Mouse (Mus musculus): ENCODE measurements around the gene Gabpb2. TPM values are rescaled to one million over a fixed set of nuclear protein-coding genes. Genes with fewer than 3 reads are reported as not detected.
A peak's percentile ranks its signal among the peaks of the same experiment; 100 is the strongest.

Gene Gabpb2
- polyA plus RNA-seq, 1 experiment from 2014 or later: 3.1 TPM

DNA sequence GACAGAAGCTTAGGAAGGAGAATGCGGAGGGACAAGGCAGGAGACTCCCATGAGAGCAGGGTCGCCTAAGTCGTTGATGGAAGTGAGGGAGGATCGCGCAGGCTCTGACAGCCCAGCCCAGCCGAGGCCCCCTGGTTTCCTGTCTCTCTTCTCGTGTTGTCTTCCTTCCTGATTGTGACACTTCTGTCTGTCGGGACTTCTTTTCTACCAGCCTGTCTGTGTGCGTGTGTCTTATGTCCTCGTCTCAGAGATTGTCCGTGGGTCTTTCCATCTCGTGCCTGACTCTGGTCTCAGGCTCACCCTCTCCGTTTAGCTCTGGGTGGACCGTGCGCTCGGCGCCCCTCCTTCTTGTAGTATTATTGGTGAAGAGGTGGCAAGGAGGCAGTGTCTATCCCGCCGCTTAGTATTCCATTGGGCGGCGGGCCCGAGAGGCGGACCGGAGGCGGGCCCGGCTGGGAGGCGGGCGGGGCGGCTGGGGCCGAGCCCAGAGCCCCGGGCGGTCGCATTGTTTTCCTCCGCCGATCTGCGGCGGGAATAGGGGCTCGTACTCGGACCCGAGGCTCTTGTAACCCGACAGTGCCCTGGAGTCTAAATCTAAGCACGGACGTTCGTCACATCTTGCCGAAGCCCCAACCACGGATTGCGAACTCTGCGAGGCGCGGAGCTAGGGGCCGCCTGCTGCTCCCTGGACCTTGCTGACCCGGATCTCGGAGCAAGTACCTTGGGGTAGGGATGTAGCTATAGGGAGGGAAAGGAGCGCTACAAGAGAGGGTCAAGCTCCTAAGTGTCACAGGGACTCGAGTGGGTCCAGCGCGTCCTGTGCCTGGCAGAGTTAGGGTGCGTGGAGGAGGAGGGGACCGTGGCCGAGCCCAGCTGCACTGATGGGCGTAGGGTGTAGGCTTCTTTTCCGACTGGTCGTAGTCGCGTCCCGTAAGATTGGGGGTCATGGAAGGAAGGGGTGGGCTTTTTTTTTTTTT lies 57.4 kb downstream of the Gabpb2 start, which contains the start of gene Sema6c:
Sema6c (plus strand) TSS at position 471 of the 977 bp plus-strand sequence.
- Histone ChIP-seq H3K27me3 (replicated peaks; ENCODE audit: control insufficient read depth, insufficient read depth, low read length) (peaks cover 8% of the 10 kb centered on the region; the same call in 1 of the 2 replicates), H3K4me1 (replicated peaks; ENCODE audit: control insufficient read depth, insufficient read depth, low read length) (peaks cover 5% of the 10 kb centered on the region; the same call in 1 of the 2 replicates), H3K9ac (ENCODE audit: low read depth, low read length) (peak within 1 kb of the TSS; percentile 40; the same call in 1 of the 2 replicates), H3K27ac (ENCODE audit: low read depth, low read length) (no peak within 1 kb of the TSS), H3K36me3 (ENCODE audit: control insufficient read depth, insufficient read depth) (no peaks in the 10 kb centered on the region), H3K9me3 (ENCODE audit: control insufficient read depth) (no peaks in the 10 kb centered on the region), H3K4me2 (replicated peaks; ENCODE audit: low read depth) (peak within 1 kb of the TSS; percentile 97), H3K4me3 (ENCODE audit: low read depth, low read length) (peak within 1 kb of the TSS; percentile 69)
- under 1% methylated on average over 66 of the region's 66 CpGs for WGBS
- ATAC-seq: peak; percentile 93
- no peak for TF ChIP-seq CTCF (IDR thresholded peaks at IDR 0.05; ENCODE audit: low read depth)

DNA sequence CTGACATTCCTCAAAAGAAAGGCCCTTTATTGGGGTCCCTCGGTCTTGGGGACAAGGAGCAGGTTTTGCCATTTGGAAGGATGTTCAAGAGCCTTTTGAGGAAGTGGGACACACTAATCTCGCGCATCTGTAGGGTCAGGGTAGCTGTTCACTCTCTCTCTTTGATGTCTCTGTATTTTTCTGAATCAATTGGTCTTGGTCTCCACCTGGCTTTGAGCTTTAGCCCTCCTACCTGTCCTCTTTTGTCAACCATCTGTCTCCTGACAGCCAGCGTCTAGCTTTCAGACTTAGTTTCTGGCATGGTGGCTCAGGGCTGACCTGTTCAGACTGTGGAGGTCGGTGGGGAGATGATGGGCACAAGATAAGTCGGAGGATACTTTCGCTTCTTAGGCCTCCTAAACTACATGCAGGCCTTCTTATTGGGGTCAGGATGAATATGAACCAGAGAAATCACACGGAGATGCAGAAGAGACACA lies 58.2 kb downstream of the Gabpb2 start:
- TF ChIP-seq CTCF (IDR thresholded peaks at IDR 0.05; ENCODE audit: low read depth): no peak
- 21% methylated on average over 8 of the region's 8 CpGs for WGBS
- ATAC-seq: no peak

DNA sequence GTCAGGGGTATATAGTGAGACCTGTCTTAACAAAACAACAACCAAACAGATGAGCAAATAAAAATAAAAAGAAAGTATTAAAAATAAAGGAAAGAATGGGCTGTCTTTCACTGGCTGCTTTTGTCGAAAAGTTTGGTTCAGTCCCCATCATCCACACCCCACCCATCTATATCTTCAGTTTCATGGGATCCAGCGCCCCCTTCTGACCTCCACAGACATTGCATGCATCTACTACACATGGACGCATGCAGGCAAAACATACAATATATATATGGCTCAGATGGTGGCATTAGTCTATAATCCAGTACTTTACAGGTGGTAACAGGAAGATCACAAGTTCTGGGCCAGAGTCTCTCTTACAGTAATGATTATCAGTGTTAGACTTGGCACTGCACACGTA lies 63.8 kb downstream of the Gabpb2 start:
- H3K9ac ChIP-seq (ENCODE audit: low read depth, low read length): no peak overlapping the region
- no peaks in the 10 kb centered on the region for H3K36me3 ChIP-seq (ENCODE audit: control insufficient read depth, insufficient read depth)
- no peaks in the 10 kb centered on the region for H3K27me3 ChIP-seq (replicated peaks; ENCODE audit: control insufficient read depth, insufficient read depth, low read length)
- no peaks in the 10 kb centered on the region for H3K9me3 ChIP-seq (ENCODE audit: control insufficient read depth)
- H3K4me3 ChIP-seq (ENCODE audit: low read depth, low read length): no peak overlapping the region
- H3K4me1 ChIP-seq (replicated peaks; ENCODE audit: control insufficient read depth, insufficient read depth, low read length): no peaks in the 10 kb centered on the region
- TF ChIP-seq CTCF (IDR thresholded peaks at IDR 0.05; ENCODE audit: low read depth): peak; percentile 69
- no peak overlapping the region for H3K27ac ChIP-seq (ENCODE audit: low read depth, low read length)
- H3K4me2 ChIP-seq (replicated peaks; ENCODE audit: low read depth): no peak overlapping the region
- WGBS: 57% methylated on average over 4 of the region's 4 CpGs
- ATAC-seq: no peak

More for the DNA sequence above, 58.2 kb downstream of the Gabpb2 start:
- H3K27ac ChIP-seq (ENCODE audit: low read depth, low read length): no peak overlapping the region
- H3K4me1 ChIP-seq (replicated peaks; ENCODE audit: control insufficient read depth, insufficient read depth, low read length): peaks cover 5% of the 10 kb centered on the region; the same call in 1 of the 2 replicates
- peak overlapping the region; percentile 97 for H3K4me2 ChIP-seq (replicated peaks; ENCODE audit: low read depth)
- H3K4me3 ChIP-seq (ENCODE audit: low read depth, low read length): peak overlapping the region; percentile 69
- H3K36me3 ChIP-seq (ENCODE audit: control insufficient read depth, insufficient read depth): no peaks in the 10 kb centered on the region
- peaks cover 8% of the 10 kb centered on the region; the same call in 1 of the 2 replicates for H3K27me3 ChIP-seq (replicated peaks; ENCODE audit: control insufficient read depth, insufficient read depth, low read length)
- H3K9me3 ChIP-seq (ENCODE audit: control insufficient read depth): no peaks in the 10 kb centered on the region
- H3K9ac ChIP-seq (ENCODE audit: low read depth, low read length): 0 out of 2 replicates have a peak overlapping the region, but pooled peaks have one; percentile 11

DNA sequence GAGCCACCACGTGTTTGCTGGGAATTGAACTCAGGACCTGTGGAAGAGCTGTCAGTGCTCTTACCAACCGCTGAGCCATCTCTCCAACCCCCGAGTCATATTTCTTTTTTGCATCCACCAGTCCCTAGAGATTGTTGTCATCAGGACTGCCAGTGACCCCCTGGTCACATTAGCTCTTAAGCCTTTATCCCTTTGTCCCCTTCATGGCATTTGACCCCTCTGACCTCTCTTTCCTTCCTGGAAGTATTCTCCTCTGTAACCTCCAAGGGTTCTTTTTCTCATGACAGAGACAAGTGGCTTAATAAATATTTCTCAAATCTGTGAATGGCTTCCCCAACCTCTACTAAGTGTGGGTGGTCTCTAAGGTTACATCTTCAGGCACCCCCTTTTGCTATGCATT lies 69.8 kb downstream of the Gabpb2 start:
- Histone ChIP-seq H3K27me3 (replicated peaks; ENCODE audit: control insufficient read depth, insufficient read depth, low read length) (no peaks in the 10 kb centered on the region), H3K4me1 (replicated peaks; ENCODE audit: control insufficient read depth, insufficient read depth, low read length) (no peaks in the 10 kb centered on the region), H3K4me3 (ENCODE audit: low read depth, low read length) (no peak overlapping the region), H3K9ac (ENCODE audit: low read depth, low read length) (no peak overlapping the region), H3K4me2 (replicated peaks; ENCODE audit: low read depth) (no peak overlapping the region), H3K27ac (ENCODE audit: low read depth, low read length) (no peak overlapping the region), H3K36me3 (ENCODE audit: control insufficient read depth, insufficient read depth) (no peaks in the 10 kb centered on the region), H3K9me3 (ENCODE audit: control insufficient read depth) (no peaks in the 10 kb centered on the region)
- 63% methylated on average over 3 of the region's 3 CpGs for WGBS
- TF ChIP-seq CTCF (IDR thresholded peaks at IDR 0.05; ENCODE audit: low read depth): no peak
- no peak for ATAC-seq

DNA sequence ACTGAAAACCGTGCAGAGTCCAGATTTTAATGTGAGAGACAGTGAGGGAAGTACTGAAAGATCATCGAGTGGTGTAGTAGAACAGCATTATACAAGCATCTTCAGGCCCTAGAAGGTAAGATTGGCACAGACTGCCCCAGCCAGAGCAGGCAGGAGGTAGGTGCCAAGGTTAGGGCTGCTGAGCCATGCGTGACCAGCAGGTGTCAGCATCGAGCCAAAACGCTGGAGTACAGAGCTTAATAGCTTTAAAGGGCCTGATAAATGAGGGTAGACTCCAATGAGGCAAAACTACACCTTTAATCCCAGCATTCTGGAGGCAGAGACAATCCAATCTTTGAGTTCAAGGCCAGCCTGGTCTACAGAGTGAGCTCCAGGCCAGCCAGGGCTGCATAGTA lies 75.1 kb downstream of the Gabpb2 start:
- H3K36me3 ChIP-seq (ENCODE audit: control insufficient read depth, insufficient read depth): peaks cover 17% of the 10 kb centered on the region
- no peak overlapping the region for H3K4me2 ChIP-seq (replicated peaks; ENCODE audit: low read depth)
- H3K27me3 ChIP-seq (replicated peaks; ENCODE audit: control insufficient read depth, insufficient read depth, low read length): no peaks in the 10 kb centered on the region
- no peak overlapping the region for H3K9ac ChIP-seq (ENCODE audit: low read depth, low read length)
- TF ChIP-seq CTCF (IDR thresholded peaks at IDR 0.05; ENCODE audit: low read depth): peak; percentile 95
- no peaks in the 10 kb centered on the region for H3K9me3 ChIP-seq (ENCODE audit: control insufficient read depth)
- peak; percentile 56 for ATAC-seq
- no peak overlapping the region for H3K4me3 ChIP-seq (ENCODE audit: low read depth, low read length)
- H3K27ac ChIP-seq (ENCODE audit: low read depth, low read length): no peak overlapping the region
- WGBS: 10% methylated on average over 5 of the region's 5 CpGs
- H3K4me1 ChIP-seq (replicated peaks; ENCODE audit: control insufficient read depth, insufficient read depth, low read length): no peaks in the 10 kb centered on the region

DNA sequence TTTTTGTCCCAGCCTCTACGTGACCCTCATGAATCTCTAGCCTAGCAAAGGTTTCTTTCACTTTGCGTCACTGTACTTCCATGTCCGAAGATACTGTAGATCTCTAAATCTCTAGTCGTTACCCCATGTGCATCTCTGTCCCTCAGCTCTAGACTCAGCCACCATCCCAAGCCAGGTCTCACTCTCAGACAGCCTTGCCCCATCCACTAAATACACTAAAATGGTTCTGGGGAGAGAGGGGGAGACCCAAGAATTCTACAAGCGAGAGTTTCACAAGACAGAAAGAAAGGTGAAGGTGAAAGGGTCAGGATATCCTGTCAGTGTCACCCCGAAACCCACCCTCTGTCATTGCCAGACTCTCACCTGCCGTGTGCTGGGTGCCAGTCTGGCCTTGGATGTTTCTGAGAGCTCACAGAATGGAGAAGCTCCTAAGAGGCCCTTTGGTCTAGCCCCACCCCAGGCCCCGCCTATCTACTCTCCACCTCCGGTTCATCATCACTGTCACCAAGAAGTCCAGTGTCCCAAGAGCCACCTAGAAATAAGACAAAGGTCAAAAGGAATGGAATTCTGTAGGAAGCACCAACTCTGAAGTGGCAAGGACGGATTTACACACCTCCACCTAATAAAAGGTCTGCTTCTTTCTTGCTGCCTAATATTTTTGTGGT lies 75.6 kb downstream of the Gabpb2 start, which contains the start of gene Tnfaip8l2:
Tnfaip8l2 (minus strand) TSS at position 409 of the 665 bp plus-strand sequence.
- no peak for TF ChIP-seq CTCF (IDR thresholded peaks at IDR 0.05; ENCODE audit: low read depth)
- H3K4me3 ChIP-seq (ENCODE audit: low read depth, low read length): 0 out of 2 replicates have a peak within 1 kb of the TSS, but pooled peaks have one; percentile 0
- no peak within 1 kb of the TSS for H3K9ac ChIP-seq (ENCODE audit: low read depth, low read length)
- H3K36me3 ChIP-seq (ENCODE audit: control insufficient read depth, insufficient read depth): peaks cover 17% of the 10 kb centered on the region
- no peak within 1 kb of the TSS for H3K27ac ChIP-seq (ENCODE audit: low read depth, low read length)
- H3K9me3 ChIP-seq (ENCODE audit: control insufficient read depth): no peaks in the 10 kb centered on the region
- 78% methylated on average over 10 of the region's 10 CpGs for WGBS
- no peaks in the 10 kb centered on the region for H3K4me1 ChIP-seq (replicated peaks; ENCODE audit: control insufficient read depth, insufficient read depth, low read length)
- no peak for ATAC-seq
- no peak within 1 kb of the TSS; the same call in 1 of the 2 replicates for H3K4me2 ChIP-seq (replicated peaks; ENCODE audit: low read depth)
- no peaks in the 10 kb centered on the region for H3K27me3 ChIP-seq (replicated peaks; ENCODE audit: control insufficient read depth, insufficient read depth, low read length)

Measured in intestine, postnatal 0 days (tissue).